Mouse (Mus musculus): ENCODE data around the gene Capn5. TPM values are rescaled to one million over a fixed set of nuclear protein-coding genes. Genes with fewer than 3 reads are reported as not detected.
A peak's percentile ranks its signal among the peaks of the same experiment; 100 is the strongest.

Gene Capn5
- polyA plus RNA-seq, 1 experiment from 2014 or later: 4.0 TPM

GRCm38 (mm10) chr7:98124701-98125100 is 53.4 kb downstream of the Capn5 start:
- H3K4me2 ChIP-seq: no peak overlapping the region
- H3K9me3 ChIP-seq: no peaks in the 10 kb centered on the region
- no peak overlapping the region for H3K27ac ChIP-seq (replicated peaks)
- H3K36me3 ChIP-seq: peaks cover 14% of the 10 kb centered on the region; the same call in 1 of the 2 replicates
- H3K4me3 ChIP-seq: no peak overlapping the region
- ATAC-seq (ENCODE audit: extremely low read depth, insufficient number of reproducible peaks, low FRiP score, low TSS enrichment): no peak
- no peak overlapping the region for H3K9ac ChIP-seq
- H3K27me3 ChIP-seq (replicated peaks): peaks cover 12% of the 10 kb centered on the region; the same call in 1 of the 2 replicates
- WGBS: 33% methylated on average over 5 of the region's 5 CpGs
- peaks cover 4% of the 10 kb centered on the region; the same call in 1 of the 2 replicates for H3K4me1 ChIP-seq

- Histone ChIP-seq H3K27ac (replicated peaks) (no peak overlapping the region), H3K9me3 (no peaks in the 10 kb centered on the region), H3K4me1 (peaks cover 20% of the 10 kb centered on the region), H3K4me2 (no peak overlapping the region), H3K9ac (0 out of 2 replicates have a peak overlapping the region, but pooled peaks have one; percentile 28), H3K27me3 (replicated peaks) (peaks cover 12% of the 10 kb centered on the region; the same call in 1 of the 2 replicates), H3K36me3 (peaks cover 10% of the 10 kb centered on the region; the same call in 1 of the 2 replicates), H3K4me3 (no peak overlapping the region)
- no peak for ATAC-seq (ENCODE audit: extremely low read depth, insufficient number of reproducible peaks, low FRiP score, low TSS enrichment)
- WGBS: 64% methylated on average over 8 of the region's 8 CpGs
These were observed 56.4 kb downstream of the Capn5 start for GRCm38 (mm10) chr7:98121673-98122072.

- Histone ChIP-seq H3K4me2 (no peak overlapping the region), H3K9me3 (no peaks in the 10 kb centered on the region), H3K9ac (0 out of 2 replicates have a peak overlapping the region, but pooled peaks have one; percentile 28), H3K27me3 (replicated peaks) (peaks cover 12% of the 10 kb centered on the region; the same call in 1 of the 2 replicates), H3K36me3 (peaks cover 10% of the 10 kb centered on the region; the same call in 1 of the 2 replicates), H3K27ac (replicated peaks) (no peak overlapping the region), H3K4me1 (peaks cover 23% of the 10 kb centered on the region), H3K4me3 (no peak overlapping the region)
- no peak for ATAC-seq (ENCODE audit: extremely low read depth, insufficient number of reproducible peaks, low FRiP score, low TSS enrichment)
- WGBS: 61% methylated on average over 3 of the region's 3 CpGs
These were observed 56.8 kb downstream of the Capn5 start for GRCm38 (mm10) chr7:98121241-98121640.

- Histone ChIP-seq H3K4me3 (peak overlapping the region; percentile 35), H3K9me3 (no peaks in the 10 kb centered on the region), H3K4me2 (peak overlapping the region; percentile 64), H3K27me3 (replicated peaks) (peaks cover 12% of the 10 kb centered on the region; the same call in 1 of the 2 replicates), H3K4me1 (peaks cover 25% of the 10 kb centered on the region), H3K27ac (replicated peaks) (no peak overlapping the region), H3K36me3 (peaks cover 6% of the 10 kb centered on the region; the same call in 1 of the 2 replicates), H3K9ac (peak overlapping the region; percentile 68)
- WGBS: 16% methylated on average over 7 of the region's 7 CpGs
- no peak for ATAC-seq (ENCODE audit: extremely low read depth, insufficient number of reproducible peaks, low FRiP score, low TSS enrichment)
These were observed 57.7 kb downstream of the Capn5 start for GRCm38 (mm10) chr7:98120325-98120724.

- Histone ChIP-seq H3K4me3 (no peak overlapping the region), H3K9me3 (no peaks in the 10 kb centered on the region), H3K27ac (replicated peaks) (no peak overlapping the region), H3K4me1 (peaks cover 25% of the 10 kb centered on the region), H3K27me3 (replicated peaks) (peaks cover 12% of the 10 kb centered on the region; the same call in 1 of the 2 replicates), H3K9ac (no peak overlapping the region), H3K36me3 (0 out of 2 replicates have a peak, but pooled peaks cover 2% of the 10 kb centered on the region), H3K4me2 (peak overlapping the region; percentile 64)
- no peak for ATAC-seq (ENCODE audit: extremely low read depth, insufficient number of reproducible peaks, low FRiP score, low TSS enrichment)
- 78% methylated on average over 2 of the region's 2 CpGs for WGBS
These were observed 58.2 kb downstream of the Capn5 start for GRCm38 (mm10) chr7:98119961-98120232.

- no peaks in the 10 kb centered on the region for H3K36me3 ChIP-seq
- no peaks in the 10 kb centered on the region for H3K9me3 ChIP-seq
- whole genome bisulfite sequencing: 26% methylated on average over 9 of the region's 9 CpGs
- no peak within 1 kb of the TSS for H3K27ac ChIP-seq (replicated peaks)
- H3K4me2 ChIP-seq: peak within 1 kb of the TSS; percentile 64
- no peak for ATAC-seq (ENCODE audit: extremely low read depth, insufficient number of reproducible peaks, low FRiP score, low TSS enrichment)
- peak within 1 kb of the TSS; percentile 68 for H3K9ac ChIP-seq
- H3K27me3 ChIP-seq (replicated peaks): peaks cover 12% of the 10 kb centered on the region; the same call in 1 of the 2 replicates
- peaks cover 25% of the 10 kb centered on the region for H3K4me1 ChIP-seq
- H3K4me3 ChIP-seq: peak within 1 kb of the TSS; percentile 35
These were observed 58.7 kb downstream of the Capn5 start, which contains the start of gene Myo7a for GRCm38 (mm10) chr7:98119179-98119960. Myo7a (minus strand) TSS chr7:98119524.

GRCm38 (mm10) chr7:98117012-98117660 is 60.9 kb downstream of the Capn5 start:
- peaks cover 25% of the 10 kb centered on the region for H3K4me1 ChIP-seq
- peaks cover 26% of the 10 kb centered on the region for H3K27me3 ChIP-seq (replicated peaks)
- H3K9me3 ChIP-seq: no peaks in the 10 kb centered on the region
- H3K27ac ChIP-seq (replicated peaks): peak overlapping the region; percentile 20; the same call in 1 of the 2 replicates
- ATAC-seq (ENCODE audit: extremely low read depth, insufficient number of reproducible peaks, low FRiP score, low TSS enrichment): no peak
- H3K36me3 ChIP-seq: no peaks in the 10 kb centered on the region
- H3K9ac ChIP-seq: peak overlapping the region; percentile 41; the same call in 1 of the 2 replicates
- H3K4me2 ChIP-seq: no peak overlapping the region
- H3K4me3 ChIP-seq: no peak overlapping the region
- WGBS: 29% methylated on average over 11 of the region's 11 CpGs

- no peak overlapping the region for H3K9ac ChIP-seq
- no peak overlapping the region for H3K27ac ChIP-seq (replicated peaks)
- H3K36me3 ChIP-seq: no peaks in the 10 kb centered on the region
- peaks cover 39% of the 10 kb centered on the region for H3K27me3 ChIP-seq (replicated peaks)
- H3K4me1 ChIP-seq: peaks cover 29% of the 10 kb centered on the region
- no peak for ATAC-seq (ENCODE audit: extremely low read depth, insufficient number of reproducible peaks, low FRiP score, low TSS enrichment)
- H3K4me3 ChIP-seq: no peak overlapping the region
- no peak overlapping the region for H3K4me2 ChIP-seq
- no peaks in the 10 kb centered on the region for H3K9me3 ChIP-seq
- WGBS: 48% methylated on average over 6 of the region's 6 CpGs
These were observed 63.4 kb downstream of the Capn5 start for GRCm38 (mm10) chr7:98114656-98115055.

- Histone ChIP-seq H3K27ac (replicated peaks) (no peak overlapping the region), H3K4me1 (peaks cover 11% of the 10 kb centered on the region), H3K27me3 (replicated peaks) (peaks cover 40% of the 10 kb centered on the region), H3K9me3 (no peaks in the 10 kb centered on the region), H3K4me2 (peak overlapping the region; percentile 63), H3K9ac (peak overlapping the region; percentile 55), H3K4me3 (peak overlapping the region; percentile 38), H3K36me3 (no peaks in the 10 kb centered on the region)
- 6% methylated on average over 25 of the region's 25 CpGs for WGBS
- no peak for ATAC-seq (ENCODE audit: extremely low read depth, insufficient number of reproducible peaks, low FRiP score, low TSS enrichment)
These were observed 66.8 kb downstream of the Capn5 start for GRCm38 (mm10) chr7:98111233-98111632.

GRCm38 (mm10) chr7:98109771-98110170 is 68.3 kb downstream of the Capn5 start:
- Histone ChIP-seq H3K27ac (replicated peaks) (no peak overlapping the region), H3K27me3 (replicated peaks) (peaks cover 40% of the 10 kb centered on the region), H3K4me3 (no peak overlapping the region), H3K4me1 (peaks cover 19% of the 10 kb centered on the region), H3K9ac (no peak overlapping the region), H3K36me3 (no peaks in the 10 kb centered on the region), H3K4me2 (no peak overlapping the region), H3K9me3 (no peaks in the 10 kb centered on the region)
- 63% methylated on average over 4 of the region's 4 CpGs for WGBS
- ATAC-seq (ENCODE audit: extremely low read depth, insufficient number of reproducible peaks, low FRiP score, low TSS enrichment): no peak

- WGBS: 72% methylated on average over 16 of the region's 16 CpGs
- H3K4me3 ChIP-seq: no peak overlapping the region
- H3K9ac ChIP-seq: peak overlapping the region; percentile 8; the same call in 1 of the 2 replicates
- ATAC-seq (ENCODE audit: extremely low read depth, insufficient number of reproducible peaks, low FRiP score, low TSS enrichment): no peak
- H3K27me3 ChIP-seq (replicated peaks): peaks cover 40% of the 10 kb centered on the region
- H3K4me1 ChIP-seq: peaks cover 28% of the 10 kb centered on the region
- no peak overlapping the region for H3K27ac ChIP-seq (replicated peaks)
- no peaks in the 10 kb centered on the region for H3K36me3 ChIP-seq
- H3K4me2 ChIP-seq: no peak overlapping the region
- H3K9me3 ChIP-seq: no peaks in the 10 kb centered on the region
These were observed 69.2 kb downstream of the Capn5 start for GRCm38 (mm10) chr7:98108636-98109430.
